Mouse (Mus musculus) embryonic facial prominence, embryonic 15.5 days (tissue): ENCODE measurements around the gene Add3. TPM values are rescaled to one million over a fixed set of nuclear protein-coding genes. Genes with fewer than 3 reads are reported as not detected.

Experiments
- ATAC-seq: fragments of 200-750 bp; cut with Nextera tagmentation; 2 replicates; pipeline ENCODE4 v1.8.0; 2017; ENCODE audit warnings: low read depth, moderate TSS enrichment; ENCODE audit not compliant: insufficient number of reproducible peaks, low FRiP score, low TSS enrichment
- H3K27ac ChIP-seq: fragments of 300-500 bp; sonication (generic); replicated peaks from 2 replicates; pipeline ENCODE4 v1.5.1; 2015; ENCODE audit warnings: mild to moderate bottlenecking, inconsistent platforms
- H3K27me3 ChIP-seq: fragments of 300-500 bp; sonication (generic); 2 replicates; pipeline ENCODE4 v1.6.1; 2015; ENCODE audit warnings: inconsistent platforms
- H3K36me3 ChIP-seq: fragments of 300-500 bp; sonication (generic); 2 replicates; pipeline ENCODE4 v1.6.1; 2015; ENCODE audit warnings: mild to moderate bottlenecking, inconsistent platforms
- H3K4me1 ChIP-seq: fragments of 300-500 bp; sonication (generic); 2 replicates; pipeline ENCODE4 v1.6.1; 2015; ENCODE audit warnings: inconsistent platforms
- H3K4me2 ChIP-seq: fragments of 300-500 bp; sonication (generic); replicated peaks from 2 replicates; pipeline ENCODE4 v1.6.1; 2015; ENCODE audit warnings: mild to moderate bottlenecking, inconsistent platforms
- H3K4me3 ChIP-seq: fragments of 300-500 bp; sonication (generic); replicated peaks from 2 replicates; pipeline ENCODE4 v1.5.1; 2015; ENCODE audit warnings: mild to moderate bottlenecking, inconsistent platforms
- H3K9ac ChIP-seq: fragments of 300-500 bp; sonication (generic); 2 replicates; pipeline ENCODE4 v1.6.1; 2015; ENCODE audit warnings: inconsistent platforms
- H3K9me3 ChIP-seq: fragments of 300-500 bp; sonication (generic); replicated peaks from 2 replicates; pipeline ENCODE4 v1.6.1; 2016; ENCODE audit warnings: inconsistent platforms
- WGBS: fragments of 180-500 bp; shearing (Covaris S2); methylation state at CpG from one replicate; pipeline ENCODE4 v1.1.7; 2015; 5-methylcytosine and 5-hydroxymethylcytosine counted together
- polyA plus RNA-seq: library from polyadenylated mRNA; unstranded; fragments of >200 nt; fragmentation: Nextera tagmentation; extraction: Ambion mirVana; gene quantifications from 2 replicates; pipeline ENCODE4 v1.2.1, GENCODE M21; 2015

The Add3 gene
- polyA plus RNA-seq, 1 experiment from 2014 or later, result 79.4 TPM

DNA sequence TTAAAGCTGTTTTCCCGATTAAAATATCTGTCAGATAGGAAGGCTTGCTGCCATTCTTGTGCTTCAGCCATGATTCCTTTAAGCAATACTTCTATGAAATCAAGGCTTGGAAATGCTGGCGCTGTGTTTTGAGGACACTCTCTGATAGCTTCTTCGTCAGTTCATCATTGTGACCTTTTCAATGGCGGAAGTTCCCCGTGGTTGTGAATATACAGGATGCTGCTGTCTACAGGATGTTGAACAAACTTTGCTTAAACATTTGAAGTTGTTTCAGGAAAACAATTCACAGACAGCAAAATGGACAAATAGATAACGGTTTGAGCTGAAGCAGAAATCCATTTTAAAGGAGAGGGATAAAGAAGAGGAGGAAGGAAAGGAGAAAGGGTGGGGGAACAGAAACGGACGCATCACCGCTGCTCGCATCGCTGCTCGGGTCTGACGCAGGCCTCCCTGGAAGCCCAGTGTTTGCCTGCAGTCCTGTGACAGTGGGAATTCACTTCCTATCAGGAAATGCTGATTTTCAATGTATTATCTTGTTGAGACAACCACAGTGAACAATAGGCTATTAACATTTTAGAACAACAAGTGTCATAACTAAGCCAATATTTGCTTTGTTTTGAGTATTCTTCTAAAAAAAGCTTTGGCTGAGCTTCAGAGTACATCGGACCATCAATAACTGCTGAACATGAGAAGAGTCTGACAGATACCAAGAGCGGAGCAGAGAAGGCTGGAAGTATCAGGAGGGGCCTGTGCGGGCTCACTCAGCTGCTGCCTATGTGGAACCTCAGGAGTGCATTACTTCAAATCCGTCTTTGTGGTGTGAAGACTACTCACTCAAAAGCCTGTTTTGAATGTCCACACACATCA, 58.7 kb downstream of the Add3 start:
- no peaks in the 10 kb centered on the region for H3K36me3 ChIP-seq
- no peaks in the 10 kb centered on the region for H3K9me3 ChIP-seq
- no peak overlapping the region for H3K4me3 ChIP-seq
- H3K27ac ChIP-seq, result no peak overlapping the region
- peaks cover 12% of the 10 kb centered on the region for H3K4me1 ChIP-seq
- 86% methylated on average over 17 of the region's 17 CpGs for WGBS
- no peak overlapping the region for H3K9ac ChIP-seq
- H3K4me2 ChIP-seq, result no peak overlapping the region
- no peaks in the 10 kb centered on the region for H3K27me3 ChIP-seq
- no peak for ATAC-seq

DNA sequence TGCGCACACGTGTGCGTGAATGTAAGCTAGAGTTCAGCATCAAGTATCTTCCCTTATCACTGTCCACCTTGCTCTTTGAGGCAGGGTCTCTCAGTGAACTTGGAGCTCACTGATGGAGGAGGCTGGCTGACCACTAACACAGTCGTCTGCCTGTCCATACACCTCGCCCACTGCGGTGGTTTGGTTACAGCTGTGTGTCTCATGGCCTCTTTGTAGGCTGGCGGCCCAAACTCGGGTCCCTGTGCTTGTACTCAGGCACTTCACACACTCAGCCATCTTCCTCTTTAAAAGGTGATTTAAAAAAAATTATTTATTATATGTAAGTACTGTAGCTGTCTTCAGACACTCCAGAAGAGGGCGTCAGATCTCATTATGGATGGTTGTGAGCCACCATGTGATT, 59.5 kb downstream of the Add3 start:
- no peak for ATAC-seq
- WGBS, result 92% methylated on average over 9 of the region's 9 CpGs

DNA sequence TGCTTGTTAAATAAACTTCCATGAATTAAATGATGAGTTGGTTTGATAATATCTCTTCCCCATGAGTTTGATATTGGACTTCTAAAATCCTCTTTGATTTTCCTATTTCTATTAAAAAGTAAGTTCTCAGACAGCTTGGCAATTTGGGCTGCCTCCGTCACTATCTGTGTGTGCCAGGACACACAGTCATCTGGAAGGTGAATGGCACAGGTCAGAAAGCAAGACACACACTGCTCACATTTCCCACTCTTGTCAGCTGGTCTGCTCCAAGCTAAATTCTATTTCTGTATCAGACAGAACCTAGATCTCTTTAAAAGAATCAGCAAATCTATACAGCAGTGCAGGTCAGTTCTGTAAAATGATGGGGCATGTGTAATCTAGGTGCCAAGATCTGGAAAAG, 61.9 kb downstream of the Add3 start:
- Histone ChIP-seq H3K27me3 (no peaks in the 10 kb centered on the region), H3K27ac (no peak overlapping the region), H3K4me1 (no peaks in the 10 kb centered on the region), H3K9ac (no peak overlapping the region), H3K36me3 (no peaks in the 10 kb centered on the region), H3K4me2 (no peak overlapping the region), H3K4me3 (no peak overlapping the region), H3K9me3 (no peaks in the 10 kb centered on the region)
- ATAC-seq, result no peak
- 92% methylated on average over 1 of the region's 1 CpGs for WGBS

More for the DNA sequence above, 59.5 kb downstream of the Add3 start:
- H3K4me2 ChIP-seq, result no peak overlapping the region
- no peak overlapping the region for H3K27ac ChIP-seq
- no peaks in the 10 kb centered on the region for H3K27me3 ChIP-seq
- no peaks in the 10 kb centered on the region for H3K36me3 ChIP-seq
- peaks cover 5% of the 10 kb centered on the region for H3K4me1 ChIP-seq
- H3K9ac ChIP-seq, result no peak overlapping the region
- H3K9me3 ChIP-seq, result no peaks in the 10 kb centered on the region
- H3K4me3 ChIP-seq, result no peak overlapping the region

DNA sequence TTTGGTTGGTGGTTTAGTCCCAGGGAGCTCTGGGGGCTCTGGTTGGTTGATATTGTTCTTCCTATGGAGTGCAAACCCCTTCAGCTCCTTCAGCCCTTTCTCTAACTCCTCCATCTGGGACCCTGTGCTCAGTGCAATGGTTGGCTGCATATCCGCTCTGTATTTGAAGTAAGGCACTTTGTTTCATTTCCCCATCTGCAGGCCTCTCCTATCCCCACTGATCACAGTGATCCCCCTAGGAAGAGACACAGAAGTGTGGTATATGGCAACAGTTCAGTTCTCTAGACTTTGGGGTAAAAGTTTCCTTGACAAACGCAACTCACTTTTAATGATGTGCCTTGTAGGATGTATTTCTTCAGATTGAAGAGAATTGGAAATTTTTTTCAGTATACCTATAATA, 66.7 kb downstream of the Add3 start:
- Histone ChIP-seq H3K9me3 (no peaks in the 10 kb centered on the region), H3K9ac (no peak overlapping the region), H3K4me2 (no peak overlapping the region), H3K4me3 (no peak overlapping the region), H3K4me1 (no peaks in the 10 kb centered on the region), H3K36me3 (no peaks in the 10 kb centered on the region), H3K27ac (no peak overlapping the region), H3K27me3 (no peaks in the 10 kb centered on the region)
- ATAC-seq, result no peak
- WGBS, result 94% methylated on average over 2 of the region's 2 CpGs

DNA sequence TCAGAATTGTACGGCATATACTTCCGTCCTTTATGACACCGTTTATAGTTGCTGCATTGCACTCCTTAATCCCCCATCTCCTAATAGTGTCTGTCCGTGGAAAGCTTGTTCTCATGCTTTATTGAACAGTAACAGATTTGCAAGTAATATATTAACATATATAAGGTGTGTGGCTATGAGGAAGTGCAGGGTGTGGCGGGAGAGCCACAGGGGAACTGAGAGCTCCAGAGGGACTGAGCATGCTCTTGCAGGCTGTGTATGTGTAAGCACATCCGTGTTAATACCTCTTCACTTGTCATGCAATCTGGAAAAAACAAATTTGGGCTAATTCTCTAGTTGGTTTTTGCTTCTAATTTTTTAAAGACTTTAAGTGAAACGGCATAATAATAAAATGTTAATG, 68.6 kb downstream of the Add3 start:
- Histone ChIP-seq H3K9ac (no peak overlapping the region), H3K27me3 (no peaks in the 10 kb centered on the region), H3K4me2 (no peak overlapping the region), H3K4me1 (no peaks in the 10 kb centered on the region), H3K36me3 (no peaks in the 10 kb centered on the region), H3K27ac (no peak overlapping the region), H3K4me3 (no peak overlapping the region), H3K9me3 (no peaks in the 10 kb centered on the region)
- ATAC-seq, result no peak
- WGBS, result 82% methylated on average over 7 of the region's 7 CpGs

DNA sequence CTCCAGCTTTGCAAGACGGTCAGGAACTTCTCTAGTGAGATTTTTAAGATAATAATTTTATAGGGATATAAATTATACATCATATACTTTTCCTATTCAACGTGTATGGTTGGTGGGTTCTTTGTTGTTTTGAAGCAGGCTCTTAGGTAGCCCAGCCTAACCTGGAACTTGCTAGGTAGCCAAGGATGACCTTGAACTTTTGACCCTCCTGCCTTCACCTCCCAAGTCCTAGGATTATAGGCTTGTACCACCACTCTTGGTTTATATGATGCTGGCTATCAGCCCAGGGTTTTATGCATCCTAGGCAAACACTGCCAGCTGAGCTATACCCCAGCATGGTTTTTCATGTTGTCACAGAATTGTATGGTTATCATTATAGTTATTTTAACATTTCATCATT, 70.0 kb downstream of the Add3 start:
- ATAC-seq, result no peak
- H3K27ac ChIP-seq, result no peak overlapping the region
- H3K4me2 ChIP-seq, result no peak overlapping the region
- peaks cover 2% of the 10 kb centered on the region; the same call in 1 of the 2 replicates for H3K4me1 ChIP-seq
- H3K9ac ChIP-seq, result no peak overlapping the region
- H3K9me3 ChIP-seq, result no peaks in the 10 kb centered on the region
- no peaks in the 10 kb centered on the region for H3K36me3 ChIP-seq
- H3K27me3 ChIP-seq, result no peaks in the 10 kb centered on the region
- no peak overlapping the region for H3K4me3 ChIP-seq
- WGBS, result 60% methylated on average over 2 of the region's 2 CpGs

DNA sequence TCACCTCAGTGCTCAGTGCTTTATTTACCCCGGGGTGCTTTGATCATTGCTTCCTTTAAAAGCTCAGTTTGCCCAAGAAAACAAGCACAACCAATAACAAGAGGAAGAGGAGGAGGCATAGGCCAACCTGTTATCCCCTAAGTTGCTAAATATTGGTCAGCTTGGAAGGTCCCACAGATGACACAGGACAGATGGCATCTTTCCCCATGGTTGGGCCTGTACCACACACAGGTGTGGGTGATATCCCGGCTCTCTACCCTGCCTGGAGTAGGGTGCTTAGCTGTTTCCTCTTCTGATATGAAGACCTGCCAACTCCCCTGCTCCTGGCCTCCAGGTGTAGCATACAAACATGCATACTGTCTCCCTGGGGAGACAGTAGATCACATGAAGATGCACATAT, 75.1 kb downstream of the Add3 start:
- Histone ChIP-seq H3K4me3 (no peak overlapping the region), H3K36me3 (peaks cover 8% of the 10 kb centered on the region), H3K9me3 (no peaks in the 10 kb centered on the region), H3K9ac (no peak overlapping the region), H3K4me1 (peaks cover 2% of the 10 kb centered on the region; the same call in 1 of the 2 replicates), H3K4me2 (no peak overlapping the region), H3K27ac (no peak overlapping the region), H3K27me3 (no peaks in the 10 kb centered on the region)
- no peak for ATAC-seq
- 80% methylated on average over 2 of the region's 2 CpGs for WGBS

DNA sequence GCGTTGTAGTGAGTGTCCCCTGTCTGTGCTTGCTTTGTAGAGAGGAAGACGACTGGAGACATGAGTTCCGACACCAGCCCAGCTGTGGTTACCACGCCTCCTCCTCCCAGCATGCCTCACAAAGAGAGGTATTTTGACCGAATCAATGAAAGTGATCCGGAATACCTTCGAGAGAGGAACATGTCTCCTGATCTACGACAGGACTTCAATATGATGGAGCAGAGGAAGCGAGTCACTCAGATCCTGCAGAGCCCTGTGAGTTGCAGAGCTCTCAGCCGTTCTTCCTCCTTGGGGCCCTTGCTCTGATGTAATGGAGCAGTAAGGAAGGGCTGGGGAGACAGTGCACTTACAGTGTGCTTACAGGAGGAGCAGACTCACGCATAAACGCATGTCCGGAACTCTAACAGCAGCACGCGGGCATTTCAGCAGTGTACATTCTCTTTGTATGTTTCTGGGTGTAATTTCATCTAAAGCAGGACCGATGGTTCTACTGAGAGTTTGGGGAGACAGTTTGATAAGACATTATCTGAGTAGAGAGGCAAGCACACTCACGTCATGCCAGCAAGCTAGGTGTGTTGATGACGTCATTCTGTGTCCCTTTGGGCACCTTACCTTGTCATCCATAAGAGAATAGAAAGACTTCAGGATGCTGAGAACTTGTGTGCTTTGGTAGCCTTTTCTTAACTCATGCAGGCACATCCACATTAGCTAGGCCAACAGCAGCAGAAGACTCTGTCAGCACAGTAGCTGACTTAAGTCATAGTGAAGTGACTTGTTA, 76.7 kb downstream of the Add3 start:
- H3K27ac ChIP-seq, result no peak overlapping the region
- peaks cover 8% of the 10 kb centered on the region for H3K36me3 ChIP-seq

DNA sequence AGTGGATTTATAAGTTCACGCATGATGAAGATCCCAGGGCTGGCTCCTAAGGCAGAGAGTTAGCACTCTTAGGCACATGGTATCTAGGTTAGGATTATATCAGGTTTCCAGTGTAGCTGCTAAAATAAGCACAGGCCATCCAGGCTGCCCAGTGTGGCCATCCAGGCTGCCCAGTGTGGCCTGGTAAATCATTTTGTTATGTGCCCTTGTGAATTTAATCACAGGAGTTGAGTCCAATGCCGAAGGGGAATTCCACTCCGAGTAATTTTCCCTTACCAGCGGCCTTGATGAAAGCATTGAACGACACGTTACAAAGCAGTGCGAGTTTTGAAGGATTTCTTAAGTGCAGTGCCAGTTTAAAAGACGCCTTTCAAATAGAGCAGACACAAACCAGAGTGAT, 77.6 kb downstream of the Add3 start:
- H3K4me3 ChIP-seq, result no peak overlapping the region
- peaks cover 8% of the 10 kb centered on the region for H3K36me3 ChIP-seq
- no peak overlapping the region for H3K4me2 ChIP-seq
- H3K9ac ChIP-seq, result no peak overlapping the region
- H3K9me3 ChIP-seq, result no peaks in the 10 kb centered on the region
- no peak overlapping the region for H3K27ac ChIP-seq
- no peaks in the 10 kb centered on the region for H3K27me3 ChIP-seq
- H3K4me1 ChIP-seq, result peaks cover 2% of the 10 kb centered on the region; the same call in 1 of the 2 replicates
- ATAC-seq, result no peak
- 75% methylated on average over 8 of the region's 8 CpGs for WGBS

More for the DNA sequence above, 76.7 kb downstream of the Add3 start:
- Histone ChIP-seq H3K9me3 (no peaks in the 10 kb centered on the region), H3K4me3 (no peak overlapping the region), H3K27me3 (no peaks in the 10 kb centered on the region), H3K4me2 (no peak overlapping the region), H3K4me1 (peaks cover 2% of the 10 kb centered on the region; the same call in 1 of the 2 replicates), H3K9ac (no peak overlapping the region)
- 83% methylated on average over 18 of the region's 18 CpGs for WGBS
- ATAC-seq, result no peak

DNA sequence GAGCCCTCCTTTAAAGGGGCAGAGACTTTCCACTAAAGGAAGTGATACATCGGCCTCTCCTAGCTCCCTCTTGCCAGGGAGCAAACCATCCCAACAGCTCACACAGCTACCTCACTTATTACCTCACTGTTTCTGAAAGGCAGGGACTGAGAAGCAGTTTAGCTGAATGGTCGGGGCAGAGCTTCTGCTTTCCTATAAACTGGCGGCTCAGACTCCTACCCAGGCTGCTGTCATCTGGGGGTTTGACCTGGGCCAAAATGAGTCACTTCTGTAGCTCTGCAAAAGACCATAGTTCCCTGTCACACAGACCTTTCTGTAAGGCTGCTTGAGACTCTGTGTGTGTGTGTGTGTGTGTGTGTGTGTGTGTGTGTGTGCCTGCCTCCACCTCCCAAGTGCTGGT, 79.1 kb downstream of the Add3 start:
- H3K27me3 ChIP-seq, result no peaks in the 10 kb centered on the region
- no peak overlapping the region for H3K9ac ChIP-seq
- H3K4me1 ChIP-seq, result peaks cover 2% of the 10 kb centered on the region; the same call in 1 of the 2 replicates
- no peak for ATAC-seq
- WGBS, result 70% methylated on average over 3 of the region's 3 CpGs
- H3K9me3 ChIP-seq, result no peaks in the 10 kb centered on the region
- no peak overlapping the region for H3K27ac ChIP-seq
- peaks cover 8% of the 10 kb centered on the region for H3K36me3 ChIP-seq
- H3K4me2 ChIP-seq, result no peak overlapping the region
- H3K4me3 ChIP-seq, result no peak overlapping the region

DNA sequence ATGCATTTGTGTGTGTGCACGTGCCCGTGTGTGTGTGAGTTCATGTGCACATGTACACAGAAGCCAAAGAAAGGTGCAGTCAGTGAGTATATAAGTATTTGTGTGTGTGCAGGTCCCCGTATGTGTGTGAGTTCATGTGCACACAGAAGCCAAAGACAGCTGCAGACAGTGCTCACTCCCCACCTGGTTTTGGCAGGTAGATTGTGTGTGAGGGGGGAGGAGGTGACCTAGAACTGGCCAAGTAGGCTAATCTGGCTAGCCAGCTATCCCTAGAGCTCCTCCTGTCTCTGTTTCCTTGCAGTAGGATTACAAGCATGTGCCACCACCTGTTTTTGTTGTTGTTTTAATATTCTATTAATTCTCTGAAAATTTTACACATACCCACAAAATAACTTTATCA, 80.9 kb downstream of the Add3 start:
- Histone ChIP-seq H3K36me3 (peaks cover 8% of the 10 kb centered on the region), H3K9me3 (no peaks in the 10 kb centered on the region), H3K4me3 (no peak overlapping the region), H3K4me1 (no peaks in the 10 kb centered on the region), H3K9ac (no peak overlapping the region), H3K27me3 (no peaks in the 10 kb centered on the region), H3K27ac (no peak overlapping the region), H3K4me2 (no peak overlapping the region)
- no peak for ATAC-seq
- WGBS, result 94% methylated on average over 3 of the region's 3 CpGs
